Mouse (Mus musculus): ENCODE measurements around the gene Rtf1. TPM values are rescaled to one million over a fixed set of nuclear protein-coding genes. Genes with fewer than 3 reads are reported as not detected.
"Not testable (repeated sequence)": the region's sequence is repeated elsewhere in the genome, so short reads cannot be mapped to it uniquely, and the experiment has no call there.

The Rtf1 gene
- total and polyA plus RNA-seq, 2 experiments from 2014 or later = 27.0 to 76.3 TPM

- H3K9ac ChIP-seq (replicated peaks; ENCODE audit: low read length, poor library complexity, severe bottlenecking) = no peak overlapping the region
- no peaks in the 10 kb centered on the region for H3K9me3 ChIP-seq (ENCODE audit: low read length)
- H3K27ac ChIP-seq (ENCODE audit: low read depth, low read length) = no peak overlapping the region
- no peak overlapping the region for H3K4me2 ChIP-seq (ENCODE audit: low read depth, low read length, poor library complexity, severe bottlenecking)
- no peaks in the 10 kb centered on the region for H3K27me3 ChIP-seq (ENCODE audit: insufficient read depth, low read length)
- no peaks in the 10 kb centered on the region; the same call in 1 of the 2 replicates for H3K36me3 ChIP-seq (ENCODE audit: insufficient read depth, low read length)
- DNase-seq (ENCODE audit: low spot score) (no peak), ATAC-seq (ENCODE audit: low FRiP score) (no peak)
- no peak for TF ChIP-seq CTCF (IDR thresholded peaks at IDR 0.05)
- no peaks in the 10 kb centered on the region for H3K4me1 ChIP-seq (ENCODE audit: insufficient read depth, low read length)
- WGBS = 81% methylated on average over 1 of the region's 1 CpGs
- no peak overlapping the region for H3K4me3 ChIP-seq (ENCODE audit: low read depth, low read length)
Observed at GRCm38 (mm10) chr2:119696111-119696510, 21.2 kb downstream of the Rtf1 start.

GRCm38 (mm10) chr2:119698472-119698871 lies 23.6 kb downstream of the Rtf1 start:
- Histone ChIP-seq H3K9ac (replicated peaks; ENCODE audit: low read length, poor library complexity, severe bottlenecking) (no peak overlapping the region), H3K27ac (ENCODE audit: low read depth, low read length) (no peak overlapping the region), H3K4me2 (ENCODE audit: low read depth, low read length, poor library complexity, severe bottlenecking) (no peak overlapping the region), H3K9me3 (ENCODE audit: low read length) (no peaks in the 10 kb centered on the region), H3K27me3 (ENCODE audit: insufficient read depth, low read length) (no peaks in the 10 kb centered on the region), H3K4me1 (ENCODE audit: insufficient read depth, low read length) (no peaks in the 10 kb centered on the region), H3K36me3 (ENCODE audit: insufficient read depth, low read length) (peaks cover under 1% of the 10 kb centered on the region; the same call in 1 of the 2 replicates), H3K4me3 (ENCODE audit: low read depth, low read length) (no peak overlapping the region)
- TF ChIP-seq CTCF (IDR thresholded peaks at IDR 0.05) = no peak
- DNase-seq (ENCODE audit: low spot score) = no peak
- ATAC-seq (ENCODE audit: low FRiP score) = no peak
- 84% methylated on average over 2 of the region's 2 CpGs for WGBS

- Histone ChIP-seq H3K27ac (ENCODE audit: low read depth, low read length) (no peak overlapping the region), H3K4me3 (ENCODE audit: low read depth, low read length) (no peak overlapping the region), H3K27me3 (ENCODE audit: insufficient read depth, low read length) (no peaks in the 10 kb centered on the region), H3K4me2 (ENCODE audit: low read depth, low read length, poor library complexity, severe bottlenecking) (no peak overlapping the region), H3K4me1 (ENCODE audit: insufficient read depth, low read length) (no peaks in the 10 kb centered on the region), H3K9ac (replicated peaks; ENCODE audit: low read length, poor library complexity, severe bottlenecking) (no peak overlapping the region), H3K36me3 (ENCODE audit: insufficient read depth, low read length) (0 out of 2 replicates have a peak, but pooled peaks cover 2% of the 10 kb centered on the region), H3K9me3 (ENCODE audit: low read length) (no peaks in the 10 kb centered on the region)
- no peak for TF ChIP-seq CTCF (IDR thresholded peaks at IDR 0.05)
- DNase-seq (ENCODE audit: low spot score) (no peak), ATAC-seq (ENCODE audit: low FRiP score) (no peak)
- 94% methylated on average over 3 of the region's 3 CpGs for WGBS
Observed at GRCm38 (mm10) chr2:119699962-119700361, 25.1 kb downstream of the Rtf1 start.

GRCm38 (mm10) chr2:119703171-119703570 lies 28.3 kb downstream of the Rtf1 start:
- no peak for ATAC-seq (ENCODE audit: low FRiP score)
- Histone ChIP-seq H3K9ac (replicated peaks; ENCODE audit: low read length, poor library complexity, severe bottlenecking) (no peak overlapping the region), H3K4me2 (ENCODE audit: low read depth, low read length, poor library complexity, severe bottlenecking) (no peak overlapping the region), H3K9me3 (ENCODE audit: low read length) (no peaks in the 10 kb centered on the region), H3K27me3 (ENCODE audit: insufficient read depth, low read length) (no peaks in the 10 kb centered on the region), H3K4me1 (ENCODE audit: insufficient read depth, low read length) (no peaks in the 10 kb centered on the region), H3K27ac (ENCODE audit: low read depth, low read length) (no peak overlapping the region), H3K4me3 (ENCODE audit: low read depth, low read length) (no peak overlapping the region), H3K36me3 (ENCODE audit: insufficient read depth, low read length) (peaks cover 14% of the 10 kb centered on the region)
- no peak for TF ChIP-seq CTCF (IDR thresholded peaks at IDR 0.05)
- DNase-seq (ENCODE audit: low spot score) = no peak
- WGBS = 95% methylated on average over 2 of the region's 2 CpGs

- Histone ChIP-seq H3K9ac (replicated peaks; ENCODE audit: low read length, poor library complexity, severe bottlenecking) (no peak overlapping the region), H3K4me2 (ENCODE audit: low read depth, low read length, poor library complexity, severe bottlenecking) (no peak overlapping the region), H3K36me3 (ENCODE audit: insufficient read depth, low read length) (peaks cover 20% of the 10 kb centered on the region), H3K4me1 (ENCODE audit: insufficient read depth, low read length) (no peaks in the 10 kb centered on the region), H3K27ac (ENCODE audit: low read depth, low read length) (no peak overlapping the region), H3K27me3 (ENCODE audit: insufficient read depth, low read length) (no peaks in the 10 kb centered on the region), H3K4me3 (ENCODE audit: low read depth, low read length) (no peak overlapping the region), H3K9me3 (ENCODE audit: low read length) (no peaks in the 10 kb centered on the region)
- TF ChIP-seq CTCF (IDR thresholded peaks at IDR 0.05) = no peak
- no peak for ATAC-seq (ENCODE audit: low FRiP score)
- DNase-seq (ENCODE audit: low spot score) = no peak
- 90% methylated on average over 3 of the region's 3 CpGs for WGBS
Observed at GRCm38 (mm10) chr2:119707676-119708075, 32.8 kb downstream of the Rtf1 start.

- Histone ChIP-seq H3K4me1 (ENCODE audit: insufficient read depth, low read length) (no peaks in the 10 kb centered on the region), H3K36me3 (ENCODE audit: insufficient read depth, low read length) (peaks cover 18% of the 10 kb centered on the region), H3K9me3 (ENCODE audit: low read length) (no peaks in the 10 kb centered on the region), H3K27ac (ENCODE audit: low read depth, low read length) (no peak overlapping the region), H3K4me2 (ENCODE audit: low read depth, low read length, poor library complexity, severe bottlenecking) (no peak overlapping the region), H3K4me3 (ENCODE audit: low read depth, low read length) (no peak overlapping the region), H3K9ac (replicated peaks; ENCODE audit: low read length, poor library complexity, severe bottlenecking) (no peak overlapping the region), H3K27me3 (ENCODE audit: insufficient read depth, low read length) (no peaks in the 10 kb centered on the region)
- ATAC-seq (ENCODE audit: low FRiP score) (no peak), DNase-seq (ENCODE audit: low spot score) (no peak)
- no peak for TF ChIP-seq CTCF (IDR thresholded peaks at IDR 0.05)
- WGBS = 96% methylated on average over 3 of the region's 3 CpGs
Observed at GRCm38 (mm10) chr2:119710011-119710410, 35.1 kb downstream of the Rtf1 start.

- not testable (repeated sequence) for ATAC-seq (ENCODE audit: low FRiP score); H3K4me3 ChIP-seq (ENCODE audit: low read depth, low read length); H3K4me1 ChIP-seq (ENCODE audit: insufficient read depth, low read length); H3K27me3 ChIP-seq (ENCODE audit: insufficient read depth, low read length); H3K9ac ChIP-seq (replicated peaks; ENCODE audit: low read length, poor library complexity, severe bottlenecking); H3K9me3 ChIP-seq (ENCODE audit: low read length); H3K27ac ChIP-seq (ENCODE audit: low read depth, low read length); DNase-seq (ENCODE audit: low spot score); H3K4me2 ChIP-seq (ENCODE audit: low read depth, low read length, poor library complexity, severe bottlenecking)
- WGBS = 92% methylated on average over 2 of the region's 2 CpGs
- H3K36me3 ChIP-seq (ENCODE audit: insufficient read depth, low read length) = peaks cover 19% of the 10 kb centered on the region
Observed at GRCm38 (mm10) chr2:119715868-119716267, 41.0 kb downstream of the Rtf1 start.
